Mouse (Mus musculus) testis, postnatal 10 days (tissue): ENCODE results near the gene C530025M09Rik.
A peak's percentile ranks its signal among the peaks of the same experiment; 100 is the strongest.

ENCODE experiments used
- DNase-seq: peaks from one replicate; pipeline ENCODE4 v3.0.0; 2021; ENCODE audit warnings: low spot score

Gene C530025M09Rik

GRCm38 (mm10) chr2:149830536-149831458, at the start of gene C530025M09Rik:
C530025M09Rik (minus strand) TSS chr2:149831213.
- peak; percentile 66 for DNase-seq

- DNase-seq: no peak
Observed at GRCm38 (mm10) chr2:149877954-149878353, 46.9 kb upstream of the C530025M09Rik start.

DNA sequence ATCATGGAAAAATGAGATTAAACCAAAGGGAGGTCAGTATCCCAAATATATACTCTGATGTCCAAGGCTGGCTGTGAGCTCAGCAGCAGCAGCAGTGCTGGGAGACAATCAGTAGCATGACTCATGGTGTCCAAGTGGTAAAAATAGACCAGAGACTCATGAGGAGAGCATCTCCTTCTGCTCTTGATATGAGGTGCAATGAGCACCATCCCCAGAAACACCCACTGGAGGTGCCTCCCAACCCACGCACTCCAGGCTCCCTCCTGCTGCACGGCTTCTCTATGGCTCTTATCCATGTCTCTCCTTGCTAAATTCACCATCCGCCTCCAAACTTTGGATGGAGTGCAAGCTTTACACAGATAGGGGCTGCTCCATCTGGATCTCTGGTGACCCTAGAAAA, 42.3 kb upstream of the C530025M09Rik start:
- no peak for DNase-seq

DNA sequence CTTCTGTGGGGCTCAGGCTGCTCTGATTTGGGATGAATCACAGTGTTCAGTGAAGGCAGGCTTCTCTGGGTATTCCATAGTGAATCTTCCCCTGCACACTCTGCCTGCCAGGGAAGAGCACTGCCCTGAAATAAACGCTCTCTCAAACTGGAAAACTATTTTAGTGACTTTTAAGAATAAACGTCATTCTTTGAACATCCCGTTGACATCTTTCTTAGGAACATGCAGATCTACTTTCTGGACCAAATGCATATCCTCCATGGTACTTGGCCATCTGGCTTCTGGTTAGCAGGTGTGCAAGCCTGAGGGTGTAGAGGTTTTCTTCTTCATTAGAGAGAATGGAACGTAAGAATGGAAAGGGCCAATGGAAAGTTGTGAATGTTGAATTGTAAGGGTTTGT, 41.5 kb upstream of the C530025M09Rik start:
- DNase-seq: no peak

DNA sequence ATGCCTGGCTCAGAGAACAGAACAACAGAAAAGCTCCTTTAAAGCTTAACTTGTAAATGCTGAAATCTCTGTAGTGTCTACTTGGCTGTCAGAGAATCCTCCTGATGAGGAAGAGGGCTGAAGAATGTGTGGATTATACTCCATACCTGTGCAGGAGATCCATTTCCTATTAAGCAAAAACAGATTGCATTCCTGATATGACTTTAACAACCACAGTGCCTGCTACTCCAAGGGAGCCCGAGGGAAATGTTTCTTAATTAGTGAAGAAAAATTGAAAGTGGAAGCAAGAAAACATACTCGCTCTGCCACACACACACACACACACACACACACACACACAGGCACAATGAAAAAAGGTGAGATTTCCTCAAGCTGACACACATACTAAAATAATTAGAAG, 39.5 kb upstream of the C530025M09Rik start:
- no peak for DNase-seq

- no peak for DNase-seq
Observed at GRCm38 (mm10) chr2:149865914-149866435, 35.0 kb upstream of the C530025M09Rik start.

DNA sequence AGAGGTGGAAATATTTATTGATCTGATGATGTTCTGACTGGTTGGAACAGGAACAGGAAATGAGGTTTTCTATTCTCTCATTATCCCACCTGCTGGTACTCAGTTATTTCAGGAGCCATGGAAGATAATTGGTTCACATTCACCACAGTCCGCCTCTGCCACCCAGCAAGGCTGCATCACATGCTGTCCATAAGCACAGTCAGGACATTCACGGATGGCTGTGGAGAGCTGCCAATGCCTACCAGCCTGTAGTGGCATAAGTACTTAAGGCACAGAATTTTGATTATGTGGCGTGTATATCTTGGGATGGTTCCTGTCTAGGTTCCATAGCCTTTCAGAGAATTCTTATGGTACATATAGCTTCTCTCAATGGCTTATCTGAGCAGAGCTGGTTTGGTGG, 30.0 kb upstream of the C530025M09Rik start:
- DNase-seq: no peak

GRCm38 (mm10) chr2:149848778-149849177, 17.8 kb upstream of the C530025M09Rik start:
- DNase-seq: no peak

DNA sequence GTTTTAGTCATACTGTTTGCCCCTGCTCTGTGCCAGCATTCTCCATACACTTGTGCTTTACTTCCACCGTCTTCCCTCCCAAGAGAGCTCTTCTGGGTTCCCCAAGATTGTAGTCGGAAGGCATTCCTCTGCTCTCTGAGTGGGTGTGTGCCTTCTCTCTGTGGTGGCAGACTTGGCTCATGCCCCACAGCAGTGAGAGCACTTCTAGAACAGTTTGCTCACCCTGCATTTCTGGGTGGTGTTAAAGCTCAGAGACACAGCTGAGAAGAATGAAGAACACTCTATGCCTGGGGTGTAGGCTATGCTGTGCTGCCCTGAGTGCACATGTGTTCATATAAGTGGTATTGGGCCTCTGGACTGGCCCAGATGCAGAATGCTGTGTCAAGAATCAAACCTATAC, 13.6 kb upstream of the C530025M09Rik start:
- no peak for DNase-seq

- DNase-seq: no peak
Observed at GRCm38 (mm10) chr2:149839666-149840065, 8.7 kb upstream of the C530025M09Rik start.

GRCm38 (mm10) chr2:149836471-149837135, 5.6 kb upstream of the C530025M09Rik start:
- DNase-seq: no peak

- no peak for DNase-seq
Observed at GRCm38 (mm10) chr2:149835091-149835490, 4.1 kb upstream of the C530025M09Rik start.

DNA sequence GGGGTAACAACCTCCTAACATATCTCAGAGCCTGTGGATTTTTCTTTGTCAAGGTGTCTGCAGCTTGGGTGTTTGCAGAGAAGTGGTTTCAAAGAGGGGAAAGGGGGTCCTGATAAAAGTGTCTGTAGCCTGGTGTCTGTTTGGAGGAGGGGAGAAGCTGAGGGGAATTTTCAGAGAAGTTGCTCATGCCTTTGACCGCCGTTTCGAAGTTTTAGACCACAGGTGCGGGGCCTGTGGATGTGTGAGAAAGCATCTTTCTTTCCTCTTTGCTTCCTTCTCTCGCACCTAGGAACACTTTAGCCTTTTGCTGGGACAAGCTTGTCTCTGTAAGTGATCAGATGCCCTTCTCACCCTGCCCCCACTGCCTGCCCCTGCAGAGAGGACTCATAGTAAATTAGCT, 1.3 kb upstream of the C530025M09Rik start:
- no peak for DNase-seq

- no peak for DNase-seq
Observed at GRCm38 (mm10) chr2:149831459-149832245, 639 bp upstream of the C530025M09Rik start.

GRCm38 (mm10) chr2:149829955-149830535, 968 bp downstream of the C530025M09Rik start:
- DNase-seq: no peak

GRCm38 (mm10) chr2:149828911-149829310, 2.1 kb downstream of the C530025M09Rik start, which contains the start of gene Syndig1:
Syndig1 (plus strand) TSS chr2:149829211.
- no peak for DNase-seq

GRCm38 (mm10) chr2:149820201-149820600, 10.8 kb downstream of the C530025M09Rik start:
- no peak for DNase-seq

DNA sequence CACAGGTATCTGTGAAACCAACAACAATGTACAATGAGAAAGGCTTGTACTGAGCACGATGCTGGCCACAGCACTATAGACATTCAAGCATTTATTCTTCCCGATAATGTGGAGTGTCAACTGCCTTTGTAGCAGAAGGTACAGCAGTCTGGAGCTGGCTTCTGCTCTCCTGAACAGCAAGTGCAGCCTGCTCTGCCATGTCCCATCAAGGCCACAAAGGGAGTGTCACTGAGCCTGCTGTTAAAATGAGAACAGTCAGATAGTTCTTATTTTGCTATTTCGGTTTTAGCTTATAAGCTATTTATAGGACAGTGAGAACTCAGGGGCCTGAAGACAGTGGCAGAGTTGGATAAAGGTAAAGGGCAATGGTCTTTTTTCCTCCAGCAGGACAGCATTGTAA, 11.3 kb downstream of the C530025M09Rik start:
- no peak for DNase-seq

GRCm38 (mm10) chr2:149818395-149818794, 12.6 kb downstream of the C530025M09Rik start:
- DNase-seq: no peak

GRCm38 (mm10) chr2:149812899-149813298, 18.1 kb downstream of the C530025M09Rik start:
- DNase-seq: no peak

DNA sequence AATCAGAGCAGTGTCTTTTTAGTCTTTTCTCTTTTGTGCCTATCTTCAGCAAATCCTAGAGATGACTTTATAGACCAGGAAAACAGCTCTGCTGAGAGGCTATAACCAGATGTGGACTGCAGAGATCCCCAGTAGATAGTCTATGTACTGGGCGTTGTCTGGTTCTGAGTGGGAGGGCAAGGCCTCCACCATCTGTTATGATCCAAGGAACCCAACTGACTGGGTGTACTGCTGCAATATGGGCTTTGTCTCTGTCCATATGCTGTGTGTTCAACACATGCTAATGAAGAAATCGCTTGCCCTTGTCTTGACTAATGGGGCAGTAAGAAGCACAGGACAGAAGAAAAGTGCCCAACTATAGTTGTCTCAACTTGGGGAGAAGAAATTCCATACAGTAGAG, 25.8 kb downstream of the C530025M09Rik start:
- DNase-seq: no peak
